Mouse (Mus musculus) stomach, postnatal 0 days (tissue): ENCODE measurements around the gene Caml. TPM values are rescaled to one million over a fixed set of nuclear protein-coding genes. Genes with fewer than 3 reads are reported as not detected.
"Not testable (repeated sequence)": the region's sequence is repeated elsewhere in the genome, so short reads cannot be mapped to it uniquely, and the experiment has no call there.

Experiments used
- ATAC-seq: fragments of 200-750 bp; cut with Nextera tagmentation; 2 replicates; pipeline ENCODE4 v1.8.0; 2017; ENCODE audit not compliant: low FRiP score, low TSS enrichment
- DNase-seq: peaks from one replicate; pipeline ENCODE4 v3.0.0-alpha.2; 2016; ENCODE audit warnings: low spot score
- H3K27ac ChIP-seq: fragments of 300-500 bp; sonication (generic); replicated peaks from 2 replicates; pipeline ENCODE4 v1.5.1; 2014; ENCODE audit warnings: mild to moderate bottlenecking, control low read depth
- H3K27me3 ChIP-seq: fragments of 300-500 bp; sonication (generic); 2 replicates; pipeline ENCODE4 v1.6.1; 2014; ENCODE audit warnings: low read length; ENCODE audit not compliant: control insufficient read depth, insufficient read depth
- H3K36me3 ChIP-seq: fragments of 300-500 bp; sonication (generic); 2 replicates; pipeline ENCODE4 v1.6.1; 2014; ENCODE audit warnings: low read length, mixed read lengths; ENCODE audit not compliant: control insufficient read depth, insufficient read depth
- H3K4me1 ChIP-seq: fragments of 300-500 bp; sonication (generic); replicated peaks from 2 replicates; pipeline ENCODE4 v1.6.1; 2014; ENCODE audit warnings: antibody characterized with exemption; ENCODE audit not compliant: control insufficient read depth, insufficient read depth
- H3K4me2 ChIP-seq: fragments of 300-500 bp; sonication (generic); replicated peaks from 2 replicates; pipeline ENCODE4 v1.6.1; 2014; ENCODE audit warnings: low read depth, mild to moderate bottlenecking, control low read depth, moderate library complexity
- H3K4me3 ChIP-seq: fragments of 300-500 bp; sonication (generic); 2 replicates; pipeline ENCODE4 v1.5.1; 2014; ENCODE audit warnings: low read depth, low read length, control low read depth
- H3K9ac ChIP-seq: fragments of 300-500 bp; sonication (generic); 2 replicates; pipeline ENCODE4 v1.6.1; 2014; ENCODE audit warnings: mild to moderate bottlenecking, low read length, control low read depth, mixed read lengths
- H3K9me3 ChIP-seq: fragments of 300-500 bp; sonication (generic); 2 replicates; pipeline ENCODE4 v1.6.1; 2016; ENCODE audit warnings: low read length; ENCODE audit not compliant: control insufficient read depth
- CTCF ChIP-seq: IDR thresholded peaks from 2 replicates; pipeline ENCODE4 v1.5.1; 2016; ENCODE audit warnings: antibody characterized with exemption, low read depth, mild to moderate bottlenecking, moderate library complexity
- EP300 ChIP-seq: optimal IDR thresholded peaks from 2 replicates; pipeline ENCODE3; 2016; ENCODE audit warnings: antibody characterized with exemption
- WGBS: fragments of 180-500 bp; shearing (Covaris S2); extraction: QIAGEN DNeasy Blood & Tissue Kit; methylation state at CpG from one replicate; pipeline ENCODE4 v1.1.7; 2014; 5-methylcytosine and 5-hydroxymethylcytosine counted together
- polyA plus RNA-seq: library from polyadenylated mRNA; unstranded; fragments of >200 nt; fragmentation: Nextera tagmentation; extraction: Ambion mirVana; gene quantifications from 2 replicates; pipeline ENCODE4 v1.2.1, GENCODE M21; 2015

Caml gene
- polyA plus RNA-seq, 1 experiment from 2014 or later, result 33.0 TPM

DNA sequence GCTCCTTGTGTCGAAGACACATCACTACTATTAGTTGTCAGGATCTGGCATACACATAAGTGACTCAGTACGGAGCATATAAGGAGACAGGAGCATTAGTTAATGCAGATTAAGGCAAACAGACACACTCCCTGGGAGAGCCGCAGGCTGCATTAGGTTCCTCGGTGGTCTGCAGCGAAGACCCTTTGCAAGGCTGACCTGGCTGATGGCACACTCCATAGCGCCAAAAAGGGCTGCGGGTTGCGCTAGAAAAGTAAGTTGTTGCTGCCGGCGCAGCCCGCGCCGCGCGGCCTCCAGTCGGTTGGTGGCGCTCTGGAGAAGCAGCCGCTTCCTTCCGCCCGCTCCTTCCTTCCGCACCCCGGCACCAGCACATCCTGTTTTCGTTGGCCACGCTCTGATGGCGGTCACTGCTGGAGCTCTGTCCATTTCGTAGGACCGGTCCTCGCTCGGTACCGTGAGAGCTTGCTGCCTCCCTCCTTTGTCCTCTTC lies 11.9 kb downstream of the Caml start, which contains the start of gene Ddx46:
Ddx46 (plus strand) TSS at position 389 of the 489 bp plus-strand sequence.
- Histone ChIP-seq H3K27ac (peak within 1 kb of the TSS; percentile 61; the same call in 1 of the 2 replicates), H3K9me3 (no peaks in the 10 kb centered on the region), H3K36me3 (no peaks in the 10 kb centered on the region), H3K27me3 (no peaks in the 10 kb centered on the region), H3K9ac (peak within 1 kb of the TSS; percentile 92), H3K4me2 (peak within 1 kb of the TSS; percentile 77), H3K4me3 (peak within 1 kb of the TSS; percentile 93), H3K4me1 (no peaks in the 10 kb centered on the region)
- TF ChIP-seq EP300 (no peak), CTCF (peak; percentile 93)
- ATAC-seq (peak; percentile 89), DNase-seq (peak; percentile 93)
- 6% methylated on average over 21 of the region's 30 CpGs for WGBS

DNA sequence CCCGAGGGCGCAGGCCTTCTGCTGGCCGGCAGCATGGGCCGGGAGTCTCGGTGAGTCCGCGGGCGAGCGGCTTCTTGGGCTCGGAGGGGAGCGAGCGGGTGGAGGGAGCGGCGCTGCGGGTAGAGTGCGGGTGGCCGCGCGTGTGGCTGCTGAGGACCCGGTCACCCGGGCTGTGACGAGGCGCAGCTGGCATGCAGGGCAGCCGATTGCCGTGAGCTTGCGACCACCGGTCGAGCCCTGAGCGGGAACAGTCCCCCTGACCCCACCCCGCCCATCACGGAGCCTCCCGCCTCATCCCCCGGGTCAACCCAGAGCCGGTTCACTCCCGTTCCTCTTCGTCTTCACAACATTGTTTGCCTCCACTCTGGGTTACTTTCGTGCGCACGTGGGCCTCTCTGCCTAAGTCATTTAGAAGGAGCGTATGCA lies 12.4 kb downstream of the Caml start:
- Histone ChIP-seq H3K9ac (peak overlapping the region; percentile 92), H3K27ac (peak overlapping the region; percentile 61; the same call in 1 of the 2 replicates), H3K36me3 (no peaks in the 10 kb centered on the region), H3K9me3 (no peaks in the 10 kb centered on the region), H3K4me1 (no peaks in the 10 kb centered on the region), H3K4me2 (peak overlapping the region; percentile 77), H3K27me3 (no peaks in the 10 kb centered on the region), H3K4me3 (peak overlapping the region; percentile 93)
- peak; percentile 74 for ATAC-seq
- TF ChIP-seq CTCF (no peak), EP300 (no peak)
- DNase-seq, result no peak
- under 1% methylated on average over 32 of the region's 40 CpGs for WGBS

DNA sequence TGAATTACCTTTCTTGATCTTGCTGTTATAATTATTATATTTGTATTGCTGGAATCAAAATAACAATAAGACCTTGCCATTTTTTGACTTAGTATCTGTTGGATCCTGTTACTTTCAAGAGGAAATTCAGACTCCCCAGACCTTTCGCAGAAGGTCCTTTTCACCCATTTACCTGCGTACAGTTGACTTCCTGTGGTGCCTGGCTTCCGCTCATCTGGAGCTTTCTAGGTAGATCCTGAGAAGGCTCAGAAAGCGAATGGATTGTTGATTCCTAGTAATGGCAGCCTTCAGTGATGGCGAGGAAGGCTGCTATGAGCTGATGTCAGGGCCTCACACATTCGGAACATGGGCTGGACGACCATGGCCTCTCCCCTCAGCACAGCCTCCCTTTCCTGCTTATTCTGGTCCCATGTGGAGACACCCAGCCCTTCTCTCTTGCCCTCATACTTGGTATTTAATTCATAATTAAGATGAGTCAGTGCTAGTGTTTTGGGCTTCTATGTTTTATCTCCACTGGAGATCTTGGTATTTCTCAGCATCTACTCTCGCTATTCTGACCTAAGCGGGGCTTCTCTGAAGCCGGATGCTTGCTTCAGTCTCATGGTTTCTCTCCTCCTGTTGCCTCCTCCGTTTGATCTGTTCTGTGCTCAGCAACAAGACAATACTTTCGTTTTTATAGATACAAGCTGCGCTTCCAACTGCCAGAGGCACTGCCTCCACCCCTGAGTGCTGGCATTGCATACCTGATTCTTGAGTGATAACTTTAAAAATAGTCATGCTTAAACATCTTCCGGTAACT lies 13.6 kb downstream of the Caml start:
- Histone ChIP-seq H3K4me2 (no peak overlapping the region), H3K27ac (no peak overlapping the region), H3K36me3 (no peaks in the 10 kb centered on the region), H3K9me3 (no peaks in the 10 kb centered on the region), H3K27me3 (no peaks in the 10 kb centered on the region), H3K4me3 (no peak overlapping the region; the same call in 1 of the 2 replicates), H3K9ac (no peak overlapping the region), H3K4me1 (no peaks in the 10 kb centered on the region)
- TF ChIP-seq EP300 (no peak), CTCF (no peak)
- no peak for ATAC-seq
- 85% methylated on average over 14 of the region's 14 CpGs for WGBS
- no peak for DNase-seq

DNA sequence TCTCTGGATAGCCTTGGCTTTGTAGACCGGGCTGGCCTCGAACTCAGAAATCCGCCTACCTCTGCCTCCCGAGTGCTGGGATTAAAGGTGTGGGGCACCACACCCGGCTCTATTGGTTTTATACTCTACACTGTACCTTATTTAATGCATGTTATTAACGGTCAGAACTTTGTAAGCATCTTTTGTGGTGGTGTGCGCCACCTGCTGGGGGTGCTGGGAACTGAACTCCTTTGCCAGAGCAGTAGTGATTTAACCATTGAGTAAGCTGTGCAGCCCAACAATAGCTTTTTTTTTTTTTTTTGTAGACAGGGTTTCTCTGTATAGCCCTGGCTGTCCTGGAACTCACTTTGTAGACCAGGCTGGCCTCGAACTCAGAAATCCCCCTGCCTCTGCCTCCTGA lies 17.7 kb downstream of the Caml start:
- H3K4me1 ChIP-seq, H3K9ac ChIP-seq, H3K36me3 ChIP-seq, H3K27ac ChIP-seq, H3K27me3 ChIP-seq, H3K4me2 ChIP-seq, H3K4me3 ChIP-seq, H3K9me3 ChIP-seq: not testable (repeated sequence)
- peak; percentile 63 for ATAC-seq
- DNase-seq, result peak; percentile 87
- WGBS, result 39% methylated on average over 8 of the region's 8 CpGs
- peak; percentile 86 for TF ChIP-seq CTCF

DNA sequence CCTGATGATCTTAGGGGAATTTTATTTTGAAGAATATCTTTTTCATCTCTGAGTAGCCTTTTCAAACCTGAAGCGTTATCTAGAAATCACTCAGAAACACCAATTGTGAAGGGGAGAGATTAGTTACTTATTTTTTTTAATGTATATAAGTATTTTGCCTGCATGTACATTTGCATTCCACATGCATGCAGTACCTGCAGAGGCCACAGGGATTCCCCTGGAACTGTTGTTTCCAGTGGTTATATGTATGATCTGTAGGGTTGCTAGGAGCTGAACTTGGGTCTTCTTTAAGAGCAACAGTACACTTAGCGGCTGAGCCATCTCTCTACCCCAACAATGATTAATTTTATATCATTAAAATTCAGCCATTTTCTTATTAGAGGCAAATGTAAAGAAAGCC lies 21.7 kb downstream of the Caml start:
- peak; percentile 64 for TF ChIP-seq CTCF
- no peak for TF ChIP-seq EP300
- Histone ChIP-seq H3K4me2 (no peak overlapping the region), H3K9ac (no peak overlapping the region), H3K4me1 (no peaks in the 10 kb centered on the region), H3K27ac (no peak overlapping the region), H3K9me3 (no peaks in the 10 kb centered on the region), H3K27me3 (no peaks in the 10 kb centered on the region), H3K36me3 (peaks cover 22% of the 10 kb centered on the region), H3K4me3 (no peak overlapping the region)
- WGBS, result 89% methylated on average over 2 of the region's 2 CpGs
- DNase-seq (peak; percentile 65), ATAC-seq (no peak)

DNA sequence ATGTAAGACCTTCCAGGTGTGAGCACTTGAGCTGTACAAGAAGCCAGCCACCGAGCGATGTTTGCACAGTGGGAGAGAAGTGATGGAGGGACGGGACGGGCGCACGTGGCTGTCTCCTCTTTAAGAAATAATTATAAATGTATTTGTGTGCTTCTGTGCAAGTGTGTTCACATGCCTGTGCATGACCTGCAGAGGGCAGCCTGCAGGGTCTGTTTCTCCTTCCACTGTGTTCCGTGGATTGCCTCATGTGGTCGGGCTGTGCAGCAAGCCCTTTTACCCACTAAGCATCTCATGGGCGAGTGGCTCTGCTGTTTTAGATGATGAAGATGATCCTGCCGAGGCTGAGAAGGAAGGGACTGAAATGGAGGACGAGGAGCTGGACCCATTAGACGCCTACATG lies 27.3 kb downstream of the Caml start:
- no peak overlapping the region for H3K27ac ChIP-seq
- no peaks in the 10 kb centered on the region for H3K27me3 ChIP-seq
- peak; percentile 54 for TF ChIP-seq CTCF
- TF ChIP-seq EP300, result no peak
- H3K4me1 ChIP-seq, result no peaks in the 10 kb centered on the region
- DNase-seq (no peak), ATAC-seq (no peak)
- WGBS, result 88% methylated on average over 12 of the region's 12 CpGs
- peaks cover 34% of the 10 kb centered on the region for H3K36me3 ChIP-seq
- H3K4me2 ChIP-seq, result no peak overlapping the region
- H3K9me3 ChIP-seq, result no peaks in the 10 kb centered on the region
- no peak overlapping the region for H3K4me3 ChIP-seq
- no peak overlapping the region for H3K9ac ChIP-seq
